Mouse (Mus musculus): ENCODE data around the gene C8a. TPM values are rescaled to one million over a fixed set of nuclear protein-coding genes. Genes with fewer than 3 reads are reported as not detected.

Gene C8a
- total and polyA plus RNA-seq, 2 experiments from 2014 or later = 0.04 TPM; not detected in 1

DNA sequence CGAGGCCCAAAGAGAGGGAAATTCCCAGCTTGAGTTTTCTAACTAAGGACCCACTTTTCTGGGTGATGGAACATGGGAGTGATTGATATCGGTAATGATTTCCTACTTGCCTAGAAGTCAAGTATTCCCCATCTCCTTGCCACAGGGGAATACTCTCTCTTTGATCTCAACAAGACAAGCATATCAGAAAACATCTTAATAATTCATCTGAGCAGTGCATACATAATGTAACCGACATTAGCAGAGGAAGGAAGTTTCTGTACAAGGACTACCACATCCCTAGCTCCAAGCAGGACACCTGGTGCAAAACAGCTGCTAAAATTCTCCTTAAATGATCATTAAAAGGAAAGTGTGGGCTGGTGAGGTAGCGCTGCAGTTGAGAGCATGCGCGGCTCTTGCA, 28.9 kb upstream of the C8a start:
- ATAC-seq (no peak), DNase-seq (ENCODE audit: low spot score) (no peak)
- 86% methylated on average over 6 of the region's 6 CpGs for WGBS
- Histone ChIP-seq H3K9ac (replicated peaks; ENCODE audit: low read length) (no peak overlapping the region), H3K4me3 (ENCODE audit: low read length) (no peak overlapping the region), H3K27me3 (ENCODE audit: insufficient read depth, low read length) (no peaks in the 10 kb centered on the region), H3K4me1 (ENCODE audit: insufficient read depth, low read length) (no peaks in the 10 kb centered on the region), H3K9me3 (ENCODE audit: low read length) (no peaks in the 10 kb centered on the region), H3K4me2 (ENCODE audit: low read depth, low read length) (no peak overlapping the region), H3K36me3 (ENCODE audit: insufficient read depth, low read length) (no peaks in the 10 kb centered on the region), H3K27ac (no peak overlapping the region)
- no peak for TF ChIP-seq CTCF (IDR thresholded peaks at IDR 0.05; ENCODE audit: low read depth)

- no peak for TF ChIP-seq CTCF (IDR thresholded peaks at IDR 0.05; ENCODE audit: low read depth)
- Histone ChIP-seq H3K9ac (replicated peaks; ENCODE audit: low read length) (no peak overlapping the region), H3K4me1 (ENCODE audit: insufficient read depth, low read length) (no peaks in the 10 kb centered on the region), H3K4me2 (ENCODE audit: low read depth, low read length) (no peak overlapping the region), H3K9me3 (ENCODE audit: low read length) (no peaks in the 10 kb centered on the region), H3K36me3 (ENCODE audit: insufficient read depth, low read length) (no peaks in the 10 kb centered on the region), H3K4me3 (ENCODE audit: low read length) (no peak overlapping the region), H3K27me3 (ENCODE audit: insufficient read depth, low read length) (no peaks in the 10 kb centered on the region), H3K27ac (no peak overlapping the region)
- DNase-seq (ENCODE audit: low spot score) = peak; percentile 30
- 73% methylated on average over 2 of the region's 2 CpGs for WGBS
- ATAC-seq = no peak
Observed at GRCm38 (mm10) chr4:104902836-104903235, 26.6 kb upstream of the C8a start.

GRCm38 (mm10) chr4:104894004-104894734, 18.0 kb upstream of the C8a start:
- Histone ChIP-seq H3K36me3 (ENCODE audit: insufficient read depth, low read length) (no peaks in the 10 kb centered on the region), H3K9me3 (ENCODE audit: low read length) (no peaks in the 10 kb centered on the region), H3K4me1 (ENCODE audit: insufficient read depth, low read length) (0 out of 2 replicates have a peak, but pooled peaks cover 2% of the 10 kb centered on the region), H3K4me2 (ENCODE audit: low read depth, low read length) (no peak overlapping the region), H3K27me3 (ENCODE audit: insufficient read depth, low read length) (no peaks in the 10 kb centered on the region), H3K4me3 (ENCODE audit: low read length) (no peak overlapping the region), H3K27ac (no peak overlapping the region), H3K9ac (replicated peaks; ENCODE audit: low read length) (no peak overlapping the region)
- 54% methylated on average over 13 of the region's 13 CpGs for WGBS
- peak; percentile 92 for TF ChIP-seq CTCF (IDR thresholded peaks at IDR 0.05; ENCODE audit: low read depth)
- no peak for ATAC-seq
- DNase-seq (ENCODE audit: low spot score) = peak; percentile 85

DNA sequence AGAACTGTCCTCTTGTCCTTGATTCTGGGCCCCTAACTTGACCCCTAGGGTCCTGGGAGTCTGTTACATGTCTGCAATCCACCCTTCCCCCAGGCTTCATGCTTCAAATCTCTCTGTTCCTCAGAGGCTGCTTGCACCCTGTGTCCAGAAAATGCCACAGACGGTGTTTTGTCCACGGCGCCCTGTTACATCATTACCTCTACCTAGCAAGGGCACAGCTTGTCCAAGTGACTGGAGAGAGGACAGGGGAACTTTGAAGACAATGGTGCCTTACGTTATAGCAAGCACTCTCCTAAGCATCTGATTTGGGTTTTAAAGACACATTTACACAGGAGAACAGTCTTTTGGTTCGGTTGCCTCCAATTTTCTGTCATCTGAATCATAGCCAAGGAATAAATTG, 17.4 kb upstream of the C8a start:
- H3K36me3 ChIP-seq (ENCODE audit: insufficient read depth, low read length) = no peaks in the 10 kb centered on the region
- 65% methylated on average over 5 of the region's 5 CpGs for WGBS
- H3K27me3 ChIP-seq (ENCODE audit: insufficient read depth, low read length) = no peaks in the 10 kb centered on the region
- TF ChIP-seq CTCF (IDR thresholded peaks at IDR 0.05; ENCODE audit: low read depth) = no peak
- H3K9ac ChIP-seq (replicated peaks; ENCODE audit: low read length) = no peak overlapping the region
- no peak overlapping the region for H3K4me2 ChIP-seq (ENCODE audit: low read depth, low read length)
- H3K27ac ChIP-seq = no peak overlapping the region
- no peak for DNase-seq (ENCODE audit: low spot score)
- H3K9me3 ChIP-seq (ENCODE audit: low read length) = no peaks in the 10 kb centered on the region
- H3K4me1 ChIP-seq (ENCODE audit: insufficient read depth, low read length) = peaks cover 7% of the 10 kb centered on the region; the same call in 1 of the 2 replicates
- H3K4me3 ChIP-seq (ENCODE audit: low read length) = no peak overlapping the region
- no peak for ATAC-seq

GRCm38 (mm10) chr4:104891708-104892107, 15.5 kb upstream of the C8a start:
- H3K4me3 ChIP-seq (ENCODE audit: low read length) = no peak overlapping the region
- no peak overlapping the region for H3K27ac ChIP-seq
- no peak for TF ChIP-seq CTCF (IDR thresholded peaks at IDR 0.05; ENCODE audit: low read depth)
- 83% methylated on average over 7 of the region's 7 CpGs for WGBS
- no peaks in the 10 kb centered on the region for H3K9me3 ChIP-seq (ENCODE audit: low read length)
- H3K36me3 ChIP-seq (ENCODE audit: insufficient read depth, low read length) = no peaks in the 10 kb centered on the region
- DNase-seq (ENCODE audit: low spot score) (no peak), ATAC-seq (no peak)
- no peak overlapping the region for H3K9ac ChIP-seq (replicated peaks; ENCODE audit: low read length)
- H3K27me3 ChIP-seq (ENCODE audit: insufficient read depth, low read length) = no peaks in the 10 kb centered on the region
- H3K4me2 ChIP-seq (ENCODE audit: low read depth, low read length) = no peak overlapping the region
- peaks cover 8% of the 10 kb centered on the region; the same call in 1 of the 2 replicates for H3K4me1 ChIP-seq (ENCODE audit: insufficient read depth, low read length)

GRCm38 (mm10) chr4:104888499-104889262, 12.5 kb upstream of the C8a start:
- Histone ChIP-seq H3K4me1 (ENCODE audit: insufficient read depth, low read length) (peaks cover 8% of the 10 kb centered on the region; the same call in 1 of the 2 replicates), H3K4me2 (ENCODE audit: low read depth, low read length) (no peak overlapping the region), H3K9me3 (ENCODE audit: low read length) (no peaks in the 10 kb centered on the region), H3K4me3 (ENCODE audit: low read length) (no peak overlapping the region), H3K9ac (replicated peaks; ENCODE audit: low read length) (no peak overlapping the region), H3K36me3 (ENCODE audit: insufficient read depth, low read length) (no peaks in the 10 kb centered on the region), H3K27ac (no peak overlapping the region), H3K27me3 (ENCODE audit: insufficient read depth, low read length) (no peaks in the 10 kb centered on the region)
- ATAC-seq = no peak
- DNase-seq (ENCODE audit: low spot score) = no peak
- 76% methylated on average over 9 of the region's 9 CpGs for WGBS
- TF ChIP-seq CTCF (IDR thresholded peaks at IDR 0.05; ENCODE audit: low read depth) = no peak

Measured in hindbrain, postnatal 0 days (tissue).